ENCODE assay signal across 8 mouse cellular contexts in the genomic region with DNA sequence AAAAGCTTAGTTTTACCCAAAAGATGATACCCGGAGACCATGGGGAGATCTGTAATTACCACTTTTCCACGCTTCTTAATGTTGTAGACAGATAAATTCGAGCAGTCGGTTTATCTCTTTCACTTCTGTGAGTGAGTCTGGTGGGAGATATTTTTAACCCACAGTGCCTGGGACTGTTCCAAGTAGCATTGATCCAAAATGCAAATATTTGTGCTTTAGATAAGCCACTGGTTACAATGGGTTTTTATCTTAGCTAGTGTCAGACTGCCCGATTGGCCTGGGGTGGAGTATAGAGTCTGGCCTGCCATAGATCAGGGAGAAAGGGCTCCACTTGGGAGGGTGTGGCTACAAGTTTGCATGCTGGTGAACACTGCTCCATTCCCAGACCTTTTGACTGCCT. TPM values are rescaled to one million over a fixed set of nuclear protein-coding genes. Genes with fewer than 3 reads are reported as not detected.
DNase-seq lines count a peak whose midpoint lies in the region; ATAC-seq lines count a peak whose summit lies in the region.

No protein-coding gene starts in this region.

- peak overlapping the region; percentile 88 for H3K9ac ChIP-seq in lung, embryonic 16.5 days (ENCODE audit: low read length)
- peak overlapping the region; percentile 71; the same call in 1 of the 2 replicates for H3K9ac ChIP-seq in embryonic facial prominence, embryonic 12.5 days
- peak overlapping the region; percentile 73 for H3K9ac ChIP-seq in limb, embryonic 12.5 days (replicated peaks)
- peak overlapping the region; percentile 48; the same call in 1 of the 2 replicates for H3K9ac ChIP-seq in neural tube, embryonic 15.5 days (replicated peaks)

- peak overlapping the region; percentile 95 for H3K4me2 ChIP-seq in lung, embryonic 16.5 days (ENCODE audit: low read depth, low read length)
- H3K4me2 ChIP-seq in embryonic facial prominence, embryonic 12.5 days (replicated peaks), result peak overlapping the region; percentile 90
- peak overlapping the region; percentile 85 for H3K4me2 ChIP-seq in limb, embryonic 12.5 days
- peak overlapping the region; percentile 100 for H3K4me2 ChIP-seq in neural tube, embryonic 15.5 days

- no peaks in the 10 kb centered on the region for H3K9me3 ChIP-seq in lung, embryonic 16.5 days (ENCODE audit: control insufficient read depth, low read length)
- no peaks in the 10 kb centered on the region for H3K9me3 ChIP-seq in embryonic facial prominence, embryonic 12.5 days
- H3K9me3 ChIP-seq in limb, embryonic 12.5 days, result no peaks in the 10 kb centered on the region
- no peaks in the 10 kb centered on the region for H3K9me3 ChIP-seq in neural tube, embryonic 15.5 days (replicated peaks)

- peak overlapping the region; percentile 78 for H3K27ac ChIP-seq in lung, embryonic 16.5 days (ENCODE audit: low read length)
- no peak overlapping the region; the same call in 1 of the 2 replicates for H3K27ac ChIP-seq in embryonic facial prominence, embryonic 12.5 days
- no peak overlapping the region; the same call in 1 of the 2 replicates for H3K27ac ChIP-seq in limb, embryonic 12.5 days
- H3K27ac ChIP-seq in neural tube, embryonic 15.5 days (replicated peaks), result no peak overlapping the region

- peaks cover 37% of the 10 kb centered on the region for H3K4me1 ChIP-seq in lung, embryonic 16.5 days (replicated peaks; ENCODE audit: control insufficient read depth, insufficient read depth, low read length)
- peaks cover 30% of the 10 kb centered on the region for H3K4me1 ChIP-seq in embryonic facial prominence, embryonic 12.5 days
- peaks cover 42% of the 10 kb centered on the region for H3K4me1 ChIP-seq in limb, embryonic 12.5 days (replicated peaks)
- H3K4me1 ChIP-seq in neural tube, embryonic 15.5 days, result peaks cover 38% of the 10 kb centered on the region

- 2% methylated on average over 5 of the region's 5 CpGs for WGBS in lung, embryonic 16.5 days
- 4% methylated on average over 5 of the region's 5 CpGs for WGBS in embryonic facial prominence, embryonic 12.5 days
- 12% methylated on average over 5 of the region's 5 CpGs for WGBS in limb, embryonic 12.5 days
- 5% methylated on average over 5 of the region's 5 CpGs for WGBS in neural tube, embryonic 15.5 days

- no peak for DNase-seq in lung, adult 18-20 months
- no peak for DNase-seq in cerebellum, adult 11 months
- DNase-seq in thymus, adult 18-20 months, result no peak
- DNase-seq in layer of hippocampus, postnatal 36 days, result no peak

- H3K4me3 ChIP-seq in lung, embryonic 16.5 days (ENCODE audit: low read length), result peak overlapping the region; percentile 88
- peak overlapping the region; percentile 80 for H3K4me3 ChIP-seq in embryonic facial prominence, embryonic 12.5 days
- H3K4me3 ChIP-seq in limb, embryonic 12.5 days (replicated peaks), result peak overlapping the region; percentile 76
- H3K4me3 ChIP-seq in neural tube, embryonic 15.5 days (replicated peaks), result peak overlapping the region; percentile 58

- H3K36me3 ChIP-seq in lung, embryonic 16.5 days (ENCODE audit: control insufficient read depth, insufficient read depth, low read length), result no peaks in the 10 kb centered on the region
- 0 out of 2 replicates have a peak, but pooled peaks cover 6% of the 10 kb centered on the region for H3K36me3 ChIP-seq in embryonic facial prominence, embryonic 12.5 days
- peaks cover 17% of the 10 kb centered on the region; the same call in 1 of the 2 replicates for H3K36me3 ChIP-seq in limb, embryonic 12.5 days
- no peaks in the 10 kb centered on the region for H3K36me3 ChIP-seq in neural tube, embryonic 15.5 days

- ATAC-seq in lung, embryonic 16.5 days (ENCODE audit: low read depth), result no peak
- ATAC-seq in embryonic facial prominence, embryonic 12.5 days (ENCODE audit: insufficient number of reproducible peaks, insufficient read depth, low FRiP score, low TSS enrichment), result no peak
- no peak for ATAC-seq in limb, embryonic 12.5 days (ENCODE audit: insufficient number of reproducible peaks, insufficient read depth, low FRiP score, low TSS enrichment, low read depth)
- ATAC-seq in neural tube, embryonic 15.5 days (ENCODE audit: low FRiP score), result no peak

- no peaks in the 10 kb centered on the region for H3K27me3 ChIP-seq in lung, embryonic 16.5 days (ENCODE audit: control insufficient read depth, insufficient read depth, low read depth, low read length)
- no peaks in the 10 kb centered on the region for H3K27me3 ChIP-seq in embryonic facial prominence, embryonic 12.5 days
- no peaks in the 10 kb centered on the region for H3K27me3 ChIP-seq in limb, embryonic 12.5 days
- 0 out of 2 replicates have a peak, but pooled peaks cover 6% of the 10 kb centered on the region for H3K27me3 ChIP-seq in neural tube, embryonic 15.5 days (replicated peaks)

RNA-seq across cellular contexts. Expression of gene Fam83d, which starts 0.9 kb away (rescaled TPM):
- polyA plus RNA-seq in lung, embryonic 16.5 days (2015; fragmentation: Nextera tagmentation; extraction: Ambion mirVana), result 60.1 and 63.1 TPM in 2 replicates
- polyA plus RNA-seq in embryonic facial prominence, embryonic 12.5 days (2016; fragmentation: Nextera tagmentation; extraction: Ambion mirVana), result 49.3 and 52.6 TPM in 2 replicates
- polyA plus RNA-seq in limb, embryonic 12.5 days (2016; fragmentation: Nextera tagmentation; extraction: Ambion mirVana), result 54.5 and 55.3 TPM in 2 replicates
- polyA plus RNA-seq in neural tube, embryonic 15.5 days (2015; fragmentation: Nextera tagmentation; extraction: Ambion mirVana), result 5.9 and 13.0 TPM in 2 replicates
- total RNA-seq in layer of hippocampus, postnatal 36 days (2021), result 1 to 10 TPM; 4.4 to 5.4 TPM

RNA-seq across cellular contexts. Expression of gene Dhx35, which starts 25.8 kb away (rescaled TPM):
- polyA plus RNA-seq in lung, embryonic 16.5 days (2015; fragmentation: Nextera tagmentation; extraction: Ambion mirVana), result 12.5 and 13.9 TPM in 2 replicates
- polyA plus RNA-seq in embryonic facial prominence, embryonic 12.5 days (2016; fragmentation: Nextera tagmentation; extraction: Ambion mirVana), result 14.7 and 16.6 TPM in 2 replicates
- 15.9 and 16.9 TPM in 2 replicates for polyA plus RNA-seq in limb, embryonic 12.5 days (2016; fragmentation: Nextera tagmentation; extraction: Ambion mirVana)
- polyA plus RNA-seq in neural tube, embryonic 15.5 days (2015; fragmentation: Nextera tagmentation; extraction: Ambion mirVana), result 10.9 and 13.3 TPM in 2 replicates
- total RNA-seq in layer of hippocampus, postnatal 36 days (2021), result 10 to 100 TPM; 14.6 to 21.0 TPM
